Mouse (Mus musculus): ENCODE results near the gene Hsf3.
"Not testable (repeated sequence)": the region's sequence is repeated elsewhere in the genome, so short reads cannot be mapped to it uniquely, and the experiment has no call there.

Gene Hsf3

DNA sequence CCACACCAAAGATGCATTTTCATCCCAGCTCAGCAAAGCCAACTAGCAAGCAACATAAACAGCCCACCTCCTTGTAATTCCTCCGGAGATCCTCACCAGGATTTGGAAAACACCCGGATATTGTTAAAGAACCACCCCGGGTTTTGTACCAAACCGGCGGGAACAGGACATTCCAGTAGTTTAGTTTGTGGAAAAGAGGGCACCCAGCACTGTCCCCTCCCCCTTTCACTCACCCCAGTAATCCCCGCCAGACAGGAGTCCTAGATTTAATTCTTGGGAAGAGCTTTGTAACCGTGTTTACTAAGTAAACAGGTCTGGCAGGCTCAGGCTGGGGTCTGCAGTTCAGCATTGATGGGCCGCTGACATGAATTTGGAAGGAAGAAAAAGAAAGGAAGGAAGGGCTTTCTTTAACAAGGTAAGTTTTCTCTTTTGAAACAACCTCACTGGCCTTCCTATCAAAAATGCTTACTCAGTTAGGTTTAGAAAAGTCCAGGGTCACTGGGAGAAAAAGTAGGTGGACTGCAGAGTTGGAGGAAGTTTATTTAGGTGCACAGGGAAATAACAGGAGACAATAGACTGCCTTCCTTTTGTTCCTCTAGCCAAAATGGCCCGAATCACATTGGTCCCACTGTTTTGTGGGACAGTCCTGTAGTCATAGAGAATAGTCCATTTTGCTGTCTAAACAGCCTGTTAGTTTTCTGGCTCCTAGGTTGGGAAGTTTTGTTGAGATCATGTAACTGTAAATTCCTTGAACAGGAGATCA is at the start of gene Hsf3:
Hsf3 (minus strand) TSS at position 94 of the 763 bp plus-strand sequence.
- DNase-seq (ENCODE audit: low spot score), result peak; percentile 13

DNA sequence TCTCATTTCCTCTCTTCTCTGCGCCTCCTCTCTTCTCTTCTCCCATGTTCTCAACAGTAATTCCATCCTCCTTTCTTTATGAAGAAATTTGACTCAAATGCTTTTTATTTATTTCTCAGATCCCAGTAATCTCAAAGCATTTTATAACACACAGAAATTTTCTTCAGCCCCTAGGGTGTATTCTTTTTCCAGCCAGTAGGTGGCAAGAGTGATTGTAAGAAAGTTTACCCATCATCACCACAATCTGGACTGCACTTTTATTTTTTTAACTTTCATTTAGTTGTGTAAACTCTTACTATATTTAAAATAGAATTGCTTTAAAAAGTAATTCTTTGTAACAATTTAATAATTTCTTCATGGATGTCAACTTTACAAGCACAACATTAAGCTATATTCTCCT is 45.5 kb upstream of the Hsf3 start:
- no peak for DNase-seq (ENCODE audit: low spot score)

DNA sequence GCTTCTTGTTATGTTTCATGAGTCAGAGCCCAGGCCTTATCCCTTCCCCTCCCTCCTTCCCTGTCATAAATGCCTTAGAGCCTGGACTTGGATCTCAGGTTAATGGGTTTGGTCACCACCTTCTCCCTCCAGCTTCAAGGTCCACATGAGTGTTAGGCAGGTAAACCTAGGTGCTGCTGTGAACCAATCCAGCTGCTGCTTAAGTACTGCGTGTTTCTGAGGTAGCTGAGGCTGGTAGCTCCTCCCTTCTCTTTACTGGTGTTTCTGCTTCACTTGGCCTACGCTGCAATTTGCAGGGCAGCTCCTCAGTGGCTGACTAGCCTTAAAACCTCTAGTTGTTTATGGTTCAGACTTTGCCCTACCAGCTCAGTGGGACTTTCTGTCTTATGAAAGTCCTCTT is 945 bp downstream of the Hsf3 start, which contains the start of gene Heph:
Heph (plus strand) TSS at position 211 of the 400 bp plus-strand sequence.
- DNase-seq (ENCODE audit: low spot score), result no peak

DNA sequence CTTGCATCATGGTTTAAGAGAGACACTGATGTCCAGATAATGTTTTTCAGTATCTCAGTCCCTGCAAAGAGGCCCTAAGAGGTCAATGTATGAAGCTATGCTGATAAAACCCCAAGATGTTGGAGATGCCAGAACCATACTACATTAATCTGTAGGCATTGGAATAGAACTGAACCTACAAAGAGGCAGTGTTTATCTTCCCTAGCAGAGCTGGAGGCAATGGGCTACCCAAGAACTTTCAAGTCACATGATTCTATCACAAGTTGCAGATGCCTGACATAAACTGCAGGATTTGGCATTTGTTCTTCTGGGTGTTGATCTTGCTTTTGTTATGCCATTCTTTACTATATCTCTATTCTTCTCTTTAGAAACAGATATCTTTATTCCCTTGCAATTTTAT is 36.7 kb downstream of the Hsf3 start:
- no peak for DNase-seq (ENCODE audit: low spot score)

DNA sequence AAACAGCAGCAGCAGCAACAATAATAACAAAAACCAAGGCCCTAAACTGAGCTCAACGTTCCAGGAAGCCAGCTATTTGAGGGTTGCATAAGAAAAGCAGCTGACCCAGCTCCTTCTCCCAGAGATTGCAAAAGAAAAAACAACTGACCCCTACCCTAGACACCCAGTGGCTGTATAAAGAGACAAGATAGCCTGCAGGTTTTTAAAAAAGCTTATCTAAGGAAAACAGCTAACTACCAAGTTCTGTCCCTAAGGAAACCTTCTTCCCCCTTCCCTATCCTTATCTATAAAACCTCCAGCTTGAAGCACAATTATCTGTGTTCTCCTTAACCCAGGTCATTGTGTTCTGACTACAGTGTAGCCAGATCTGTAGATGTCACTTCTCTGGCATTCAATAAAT is 38.4 kb downstream of the Hsf3 start:
- DNase-seq (ENCODE audit: low spot score), result no peak

DNA sequence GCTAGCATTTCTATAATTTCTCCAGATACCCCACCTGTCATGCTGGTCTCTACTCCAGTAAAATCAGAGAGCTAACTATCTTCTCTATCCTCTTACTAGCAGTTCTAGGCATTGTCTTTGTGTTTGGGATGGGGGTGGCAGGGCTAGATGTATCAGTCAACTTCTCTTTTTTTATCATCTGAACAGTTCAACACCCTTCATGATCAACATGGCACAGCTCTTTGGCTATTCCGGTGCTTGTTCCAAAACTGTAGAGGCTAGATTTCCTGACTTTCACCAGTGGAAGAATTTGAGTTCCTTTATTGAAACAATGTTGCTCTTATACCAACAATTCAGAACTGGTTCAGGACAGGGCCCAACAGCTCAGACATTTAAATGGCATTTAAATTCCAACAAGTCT is 39.1 kb downstream of the Hsf3 start:
- DNase-seq (ENCODE audit: low spot score), result no peak

DNA sequence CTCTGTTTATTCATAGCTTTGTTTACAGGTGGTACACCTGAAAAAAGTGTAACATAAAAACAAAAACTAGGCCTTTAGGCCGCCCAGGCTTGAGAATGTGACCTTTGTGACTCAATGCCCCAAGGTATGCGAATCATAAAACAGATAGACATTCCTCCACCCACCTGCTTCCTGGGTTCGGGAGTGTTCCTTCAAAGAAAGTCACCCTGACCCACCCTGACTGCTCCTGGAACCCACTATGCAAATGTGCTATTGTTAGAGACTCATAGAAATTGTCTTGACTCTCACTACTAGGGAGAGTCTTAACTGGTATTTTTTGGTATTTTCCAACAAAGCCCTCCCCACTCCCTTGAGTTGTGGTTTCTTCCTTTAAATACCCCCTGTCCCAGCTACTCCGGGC is 40.7 kb downstream of the Hsf3 start:
- DNase-seq (ENCODE audit: low spot score), result not testable (repeated sequence)

DNA sequence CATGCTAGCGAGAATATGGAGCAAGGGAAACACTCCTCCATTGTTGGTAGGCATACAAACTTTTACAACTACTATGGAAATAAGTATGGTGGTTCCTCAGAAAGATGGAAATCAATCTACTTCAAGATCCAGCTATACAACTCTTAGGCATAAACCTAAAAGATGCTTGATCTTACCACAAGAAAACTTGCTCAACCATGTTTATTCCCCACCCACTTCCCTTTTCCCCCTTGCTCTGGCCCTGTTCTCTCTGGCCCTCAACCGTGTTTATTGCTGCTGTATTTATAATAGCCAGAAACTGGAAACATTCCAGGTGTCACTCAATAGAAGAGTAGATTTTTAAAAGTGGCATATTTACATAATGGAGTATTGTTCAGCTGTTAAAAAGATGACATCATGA is 117.0 kb downstream of the Hsf3 start:
- DNase-seq (ENCODE audit: low spot score), result no peak

DNA sequence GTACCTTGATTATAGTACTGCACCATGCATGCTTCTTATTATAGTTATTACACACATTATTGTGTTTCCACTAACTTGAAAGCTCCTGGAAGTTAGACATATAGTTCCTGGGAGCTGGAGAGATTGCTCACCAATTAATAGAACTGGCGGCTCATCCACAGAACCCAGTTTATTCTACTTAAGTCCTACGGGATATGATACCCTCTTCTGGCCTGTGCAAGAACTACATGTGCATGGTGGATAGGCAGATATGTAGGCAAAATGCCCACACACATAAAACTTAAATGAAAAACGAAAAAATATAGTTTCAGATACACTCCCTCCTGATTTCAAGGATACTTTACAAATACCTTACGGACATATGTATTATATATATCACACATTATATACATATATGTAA is 126.3 kb downstream of the Hsf3 start:
- no peak for DNase-seq (ENCODE audit: low spot score)

DNA sequence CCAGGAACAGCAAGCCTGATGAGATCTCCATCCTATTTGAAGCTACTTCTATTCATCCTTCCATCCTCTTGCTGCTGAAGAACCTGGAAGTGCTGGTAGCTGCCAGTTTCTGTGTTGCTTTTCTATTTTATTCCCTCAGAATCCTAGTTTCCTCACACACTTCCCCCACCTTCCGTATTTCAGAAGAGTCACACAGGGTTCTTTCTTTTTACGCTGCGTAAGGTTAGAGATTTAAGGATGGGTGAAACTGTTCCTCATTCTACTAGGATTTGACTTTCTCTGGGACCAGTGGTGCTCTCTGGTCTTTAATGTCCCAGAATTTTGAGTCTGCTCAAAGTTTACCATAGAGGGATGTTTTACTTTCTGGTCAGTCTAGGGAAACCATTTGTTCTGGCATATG is 162.8 kb downstream of the Hsf3 start, which contains the start of gene Vsig4:
Vsig4 (minus strand) TSS at position 101 of the 400 bp plus-strand sequence.
- no peak for DNase-seq (ENCODE audit: low spot score)

DNA sequence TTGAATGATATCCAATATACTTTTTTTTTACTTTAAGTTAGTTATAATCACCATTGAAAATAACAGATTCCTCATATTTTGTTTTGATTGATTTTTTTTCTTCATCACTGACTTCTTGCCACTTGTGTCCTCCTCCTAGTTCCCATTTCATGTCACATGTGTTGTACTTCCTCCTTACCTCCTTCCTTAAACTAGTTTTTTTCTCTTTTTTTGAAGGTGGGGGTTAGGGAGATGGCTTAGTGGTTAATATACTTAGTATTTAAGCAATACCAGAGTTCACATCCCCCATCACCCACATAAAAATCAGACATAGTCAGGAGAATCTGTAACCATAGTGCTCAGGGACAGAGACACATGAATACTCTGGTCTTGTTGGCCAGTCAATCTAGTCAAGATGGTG is 199.6 kb downstream of the Hsf3 start:
- no peak for DNase-seq (ENCODE audit: low spot score)
